Mouse (Mus musculus) stomach, embryonic 15.5 days (tissue): Measurements from ENCODE around the gene Ppm1a. TPM values are rescaled to one million over a fixed set of nuclear protein-coding genes. Genes with fewer than 3 reads are reported as not detected.

Source experiments
- ATAC-seq: fragments of 200-750 bp; cut with Nextera tagmentation; 2 replicates; pipeline ENCODE4 v1.8.0; 2017; ENCODE audit warnings: low read depth, moderate number of reproducible peaks, moderate TSS enrichment; ENCODE audit not compliant: insufficient read depth, low FRiP score
- H3K27ac ChIP-seq: fragments of 300-500 bp; sonication (generic); 2 replicates; pipeline ENCODE4 v1.5.1; 2015; ENCODE audit warnings: mild to moderate bottlenecking, inconsistent platforms
- H3K27me3 ChIP-seq: fragments of 300-500 bp; sonication (generic); replicated peaks from 2 replicates; pipeline ENCODE4 v1.6.1; 2015; ENCODE audit warnings: inconsistent platforms
- H3K36me3 ChIP-seq: fragments of 300-500 bp; sonication (generic); 2 replicates; pipeline ENCODE4 v1.6.1; 2015; ENCODE audit warnings: inconsistent platforms
- H3K4me1 ChIP-seq: fragments of 300-500 bp; sonication (generic); 2 replicates; pipeline ENCODE4 v1.6.1; 2015; ENCODE audit warnings: inconsistent platforms
- H3K4me2 ChIP-seq: fragments of 300-500 bp; sonication (generic); 2 replicates; pipeline ENCODE4 v1.6.1; 2015; ENCODE audit warnings: mild to moderate bottlenecking, inconsistent platforms
- H3K4me3 ChIP-seq: fragments of 300-500 bp; sonication (generic); replicated peaks from 2 replicates; pipeline ENCODE4 v1.5.1; 2015; ENCODE audit warnings: inconsistent platforms
- H3K9ac ChIP-seq: fragments of 300-500 bp; sonication (generic); 2 replicates; pipeline ENCODE4 v1.6.1; 2015; ENCODE audit warnings: inconsistent platforms
- H3K9me3 ChIP-seq: fragments of 300-500 bp; sonication (generic); 2 replicates; pipeline ENCODE4 v1.6.1; 2016; ENCODE audit warnings: inconsistent platforms
- WGBS: fragments of 180-500 bp; shearing (Covaris S2); methylation state at CpG from one replicate; pipeline ENCODE4 v1.1.7; 2015; 5-methylcytosine and 5-hydroxymethylcytosine counted together
- polyA plus RNA-seq: library from polyadenylated mRNA; unstranded; fragments of >200 nt; fragmentation: Nextera tagmentation; extraction: Ambion mirVana; gene quantifications from 2 replicates; pipeline ENCODE4 v1.2.1, GENCODE M21; 2015

The Ppm1a gene
- polyA plus RNA-seq, 1 experiment from 2014 or later, result 51.9 TPM

- Histone ChIP-seq H3K4me3 (no peak overlapping the region), H3K9me3 (no peaks in the 10 kb centered on the region), H3K4me1 (no peaks in the 10 kb centered on the region), H3K36me3 (peaks cover 9% of the 10 kb centered on the region; the same call in 1 of the 2 replicates), H3K27me3 (no peaks in the 10 kb centered on the region), H3K4me2 (no peak overlapping the region), H3K9ac (no peak overlapping the region), H3K27ac (no peak overlapping the region)
- ATAC-seq, result no peak
- WGBS, result 78% methylated on average over 5 of the region's 5 CpGs
These were observed 29.3 kb downstream of the Ppm1a start for GRCm38 (mm10) chr12:72786551-72786950.

- H3K9ac ChIP-seq, result no peak overlapping the region
- WGBS, result 82% methylated on average over 4 of the region's 4 CpGs
- no peaks in the 10 kb centered on the region for H3K9me3 ChIP-seq
- no peaks in the 10 kb centered on the region for H3K27me3 ChIP-seq
- no peak overlapping the region for H3K4me3 ChIP-seq
- no peak overlapping the region for H3K4me2 ChIP-seq
- no peak for ATAC-seq
- peaks cover 9% of the 10 kb centered on the region; the same call in 1 of the 2 replicates for H3K36me3 ChIP-seq
- H3K4me1 ChIP-seq, result no peaks in the 10 kb centered on the region
- H3K27ac ChIP-seq, result no peak overlapping the region
These were observed 29.7 kb downstream of the Ppm1a start for GRCm38 (mm10) chr12:72786986-72787385.

GRCm38 (mm10) chr12:72790538-72790937 lies 33.3 kb downstream of the Ppm1a start:
- Histone ChIP-seq H3K4me3 (no peak overlapping the region), H3K9me3 (no peaks in the 10 kb centered on the region), H3K4me2 (no peak overlapping the region), H3K27me3 (no peaks in the 10 kb centered on the region), H3K9ac (no peak overlapping the region), H3K4me1 (no peaks in the 10 kb centered on the region), H3K27ac (no peak overlapping the region), H3K36me3 (peaks cover 8% of the 10 kb centered on the region; the same call in 1 of the 2 replicates)
- ATAC-seq, result peak; percentile 58; the same call in 1 of the 2 replicates
- 72% methylated on average over 7 of the region's 7 CpGs for WGBS

- Histone ChIP-seq H3K4me1 (no peaks in the 10 kb centered on the region), H3K9ac (no peak overlapping the region), H3K9me3 (no peaks in the 10 kb centered on the region), H3K4me2 (no peak overlapping the region), H3K27ac (no peak overlapping the region), H3K4me3 (no peak overlapping the region), H3K27me3 (no peaks in the 10 kb centered on the region), H3K36me3 (peaks cover 8% of the 10 kb centered on the region; the same call in 1 of the 2 replicates)
- ATAC-seq, result no peak
- WGBS, result 53% methylated on average over 11 of the region's 11 CpGs
These were observed 35.3 kb downstream of the Ppm1a start for GRCm38 (mm10) chr12:72792320-72793091.

- ATAC-seq, result no peak
- WGBS, result 92% methylated on average over 8 of the region's 8 CpGs
- Histone ChIP-seq H3K36me3 (peaks cover 8% of the 10 kb centered on the region; the same call in 1 of the 2 replicates), H3K4me1 (no peaks in the 10 kb centered on the region), H3K27ac (no peak overlapping the region), H3K9ac (no peak overlapping the region), H3K27me3 (no peaks in the 10 kb centered on the region), H3K4me2 (no peak overlapping the region), H3K4me3 (no peak overlapping the region), H3K9me3 (no peaks in the 10 kb centered on the region)
These were observed 36.7 kb downstream of the Ppm1a start for GRCm38 (mm10) chr12:72793983-72794382.

- 68% methylated on average over 6 of the region's 6 CpGs for WGBS
- no peak for ATAC-seq
These were observed 52.5 kb downstream of the Ppm1a start for GRCm38 (mm10) chr12:72809798-72810197.

GRCm38 (mm10) chr12:72811588-72811987 lies 54.3 kb downstream of the Ppm1a start:
- 75% methylated on average over 3 of the region's 3 CpGs for WGBS
- ATAC-seq, result no peak
- Histone ChIP-seq H3K4me2 (no peak overlapping the region), H3K9me3 (no peaks in the 10 kb centered on the region), H3K4me1 (no peaks in the 10 kb centered on the region), H3K27ac (no peak overlapping the region), H3K4me3 (no peak overlapping the region), H3K27me3 (no peaks in the 10 kb centered on the region; the same call in 1 of the 2 replicates), H3K36me3 (no peaks in the 10 kb centered on the region), H3K9ac (no peak overlapping the region)

More at GRCm38 (mm10) chr12:72809798-72810197, 52.5 kb downstream of the Ppm1a start:
- Histone ChIP-seq H3K4me3 (no peak overlapping the region), H3K27ac (no peak overlapping the region), H3K9ac (no peak overlapping the region), H3K4me2 (no peak overlapping the region), H3K4me1 (no peaks in the 10 kb centered on the region), H3K9me3 (no peaks in the 10 kb centered on the region), H3K27me3 (no peaks in the 10 kb centered on the region; the same call in 1 of the 2 replicates), H3K36me3 (no peaks in the 10 kb centered on the region)

- 4% methylated on average over 24 of the region's 24 CpGs for WGBS
- Histone ChIP-seq H3K4me3 (peak overlapping the region; percentile 39), H3K9me3 (no peaks in the 10 kb centered on the region), H3K27ac (peak overlapping the region; percentile 84), H3K36me3 (no peaks in the 10 kb centered on the region), H3K27me3 (0 out of 2 replicates have a peak, but pooled peaks cover 2% of the 10 kb centered on the region), H3K4me2 (peak overlapping the region; percentile 71), H3K4me1 (no peaks in the 10 kb centered on the region), H3K9ac (no peak overlapping the region)
- peak; percentile 69; the same call in 1 of the 2 replicates for ATAC-seq
These were observed 63.7 kb downstream of the Ppm1a start for GRCm38 (mm10) chr12:72820940-72821431.

- H3K4me1 ChIP-seq, result no peaks in the 10 kb centered on the region
- H3K27me3 ChIP-seq, result 0 out of 2 replicates have a peak, but pooled peaks cover 2% of the 10 kb centered on the region
- H3K4me2 ChIP-seq, result peak overlapping the region; percentile 71
- no peaks in the 10 kb centered on the region for H3K36me3 ChIP-seq
- no peak overlapping the region for H3K9ac ChIP-seq
- H3K4me3 ChIP-seq, result peak overlapping the region; percentile 39
- H3K9me3 ChIP-seq, result no peaks in the 10 kb centered on the region
- ATAC-seq, result no peak
- peak overlapping the region; percentile 84; the same call in 1 of the 2 replicates for H3K27ac ChIP-seq
- 28% methylated on average over 6 of the region's 6 CpGs for WGBS
These were observed 64.3 kb downstream of the Ppm1a start for GRCm38 (mm10) chr12:72821589-72821988.

- Histone ChIP-seq H3K36me3 (no peaks in the 10 kb centered on the region), H3K27me3 (0 out of 2 replicates have a peak, but pooled peaks cover 2% of the 10 kb centered on the region), H3K9me3 (no peaks in the 10 kb centered on the region), H3K4me3 (no peak overlapping the region), H3K9ac (no peak overlapping the region), H3K27ac (no peak overlapping the region), H3K4me2 (no peak overlapping the region), H3K4me1 (no peaks in the 10 kb centered on the region)
- WGBS, result 39% methylated on average over 5 of the region's 5 CpGs
- no peak for ATAC-seq
These were observed 68.4 kb downstream of the Ppm1a start for GRCm38 (mm10) chr12:72825656-72826055.

GRCm38 (mm10) chr12:72828846-72829556 lies 71.7 kb downstream of the Ppm1a start:
- peaks cover 6% of the 10 kb centered on the region for H3K4me1 ChIP-seq
- no peaks in the 10 kb centered on the region for H3K9me3 ChIP-seq
- H3K27me3 ChIP-seq, result no peaks in the 10 kb centered on the region
- 65% methylated on average over 9 of the region's 9 CpGs for WGBS
- H3K27ac ChIP-seq, result no peak overlapping the region
- no peak overlapping the region for H3K9ac ChIP-seq
- no peak overlapping the region for H3K4me3 ChIP-seq
- no peak overlapping the region for H3K4me2 ChIP-seq
- H3K36me3 ChIP-seq, result no peaks in the 10 kb centered on the region
- ATAC-seq, result no peak

GRCm38 (mm10) chr12:72829777-72830176 lies 72.5 kb downstream of the Ppm1a start:
- Histone ChIP-seq H3K4me1 (peaks cover 6% of the 10 kb centered on the region), H3K9ac (no peak overlapping the region), H3K36me3 (no peaks in the 10 kb centered on the region), H3K4me3 (no peak overlapping the region), H3K27me3 (no peaks in the 10 kb centered on the region), H3K4me2 (no peak overlapping the region), H3K9me3 (no peaks in the 10 kb centered on the region), H3K27ac (no peak overlapping the region)
- ATAC-seq, result peak; percentile 35; the same call in 1 of the 2 replicates
- 75% methylated on average over 20 of the region's 20 CpGs for WGBS
